Mouse (Mus musculus): ENCODE measurements at regions not wholly inside any gene's neighbourhood (a gene's known extent, or its start where the extent isn't known, plus 50 kb on each side); places are given as distances from the start of the nearest gene placed in this dataset.
"Not testable (repeated sequence)": the region's sequence is repeated elsewhere in the genome, so short reads cannot be mapped to it uniquely, and the experiment has no call there.

- ATAC-seq (replicated peaks; ENCODE audit: low FRiP score, low read depth) (no peak), DNase-seq (ENCODE audit: low spot score) (no peak)
These were observed 99.3 kb upstream of the Bmp2k start for GRCm38 (mm10) chr5:96898120-96898672.

GRCm38 (mm10) chr5:96898695-96899094 lies 98.8 kb upstream of the Bmp2k start:
- Histone ChIP-seq H3K4me1 (replicated peaks; ENCODE audit: insufficient read depth, low read length) (no peaks in the 10 kb centered on the region), H3K4me3 (replicated peaks; ENCODE audit: low read depth, low read length) (no peak overlapping the region), H3K9me3 (replicated peaks; ENCODE audit: low read length) (no peaks in the 10 kb centered on the region), H3K9ac (ENCODE audit: low read depth, low read length) (no peak overlapping the region), H3K36me3 (ENCODE audit: insufficient read depth, low read length) (no peaks in the 10 kb centered on the region), H3K27me3 (ENCODE audit: insufficient read depth, low read length) (no peaks in the 10 kb centered on the region), H3K27ac (no peak overlapping the region), H3K4me2 (ENCODE audit: low read length) (no peak overlapping the region)
- no peak for ATAC-seq (replicated peaks; ENCODE audit: low FRiP score, low read depth)
- DNase-seq (ENCODE audit: low spot score) = no peak
- WGBS = 70% methylated on average over 5 of the region's 5 CpGs
- no peak for TF ChIP-seq CTCF (IDR thresholded peaks at IDR 0.05; ENCODE audit: low read depth)

More at GRCm38 (mm10) chr5:96898120-96898672, 99.3 kb upstream of the Bmp2k start:
- Histone ChIP-seq H3K9me3 (replicated peaks; ENCODE audit: low read length) (no peaks in the 10 kb centered on the region), H3K4me1 (replicated peaks; ENCODE audit: insufficient read depth, low read length) (no peaks in the 10 kb centered on the region), H3K36me3 (ENCODE audit: insufficient read depth, low read length) (no peaks in the 10 kb centered on the region), H3K4me2 (ENCODE audit: low read length) (no peak overlapping the region), H3K4me3 (replicated peaks; ENCODE audit: low read depth, low read length) (no peak overlapping the region), H3K27me3 (ENCODE audit: insufficient read depth, low read length) (no peaks in the 10 kb centered on the region), H3K27ac (no peak overlapping the region), H3K9ac (ENCODE audit: low read depth, low read length) (no peak overlapping the region)
- 57% methylated on average over 8 of the region's 8 CpGs for WGBS
- TF ChIP-seq CTCF (IDR thresholded peaks at IDR 0.05; ENCODE audit: low read depth) = no peak

- Histone ChIP-seq H3K9me3 (replicated peaks; ENCODE audit: low read length) (no peaks in the 10 kb centered on the region), H3K27me3 (ENCODE audit: insufficient read depth, low read length) (no peaks in the 10 kb centered on the region), H3K4me1 (replicated peaks; ENCODE audit: insufficient read depth, low read length) (no peaks in the 10 kb centered on the region), H3K9ac (ENCODE audit: low read depth, low read length) (no peak overlapping the region), H3K27ac (no peak overlapping the region), H3K4me2 (ENCODE audit: low read length) (peak overlapping the region; percentile 44), H3K36me3 (ENCODE audit: insufficient read depth, low read length) (no peaks in the 10 kb centered on the region), H3K4me3 (replicated peaks; ENCODE audit: low read depth, low read length) (0 out of 2 replicates have a peak overlapping the region, but pooled peaks have one; percentile 2)
- DNase-seq (ENCODE audit: low spot score) (peak; percentile 47), ATAC-seq (replicated peaks; ENCODE audit: low FRiP score, low read depth) (no peak)
- no peak for TF ChIP-seq CTCF (IDR thresholded peaks at IDR 0.05; ENCODE audit: low read depth)
- WGBS = 35% methylated on average over 17 of the region's 17 CpGs
These were observed 91.8 kb upstream of the Bmp2k start for GRCm38 (mm10) chr5:96905572-96906271.

GRCm38 (mm10) chr5:96908371-96908770 lies 89.1 kb upstream of the Bmp2k start:
- DNase-seq (ENCODE audit: low spot score); H3K4me1 ChIP-seq (replicated peaks; ENCODE audit: insufficient read depth, low read length); H3K9me3 ChIP-seq (replicated peaks; ENCODE audit: low read length); H3K27me3 ChIP-seq (ENCODE audit: insufficient read depth, low read length); H3K27ac ChIP-seq; H3K4me3 ChIP-seq (replicated peaks; ENCODE audit: low read depth, low read length); H3K9ac ChIP-seq (ENCODE audit: low read depth, low read length); H3K36me3 ChIP-seq (ENCODE audit: insufficient read depth, low read length); ATAC-seq (replicated peaks; ENCODE audit: low FRiP score, low read depth); H3K4me2 ChIP-seq (ENCODE audit: low read length): not testable (repeated sequence)
- WGBS = 100% methylated on average over 2 of the region's 2 CpGs

GRCm38 (mm10) chr5:96909218-96909617 lies 88.3 kb upstream of the Bmp2k start:
- Histone ChIP-seq H3K9me3 (replicated peaks; ENCODE audit: low read length) (no peaks in the 10 kb centered on the region), H3K4me2 (ENCODE audit: low read length) (no peak overlapping the region), H3K9ac (ENCODE audit: low read depth, low read length) (no peak overlapping the region), H3K36me3 (ENCODE audit: insufficient read depth, low read length) (no peaks in the 10 kb centered on the region), H3K27ac (no peak overlapping the region), H3K4me3 (replicated peaks; ENCODE audit: low read depth, low read length) (no peak overlapping the region), H3K4me1 (replicated peaks; ENCODE audit: insufficient read depth, low read length) (no peaks in the 10 kb centered on the region), H3K27me3 (ENCODE audit: insufficient read depth, low read length) (no peaks in the 10 kb centered on the region)
- WGBS = 74% methylated on average over 6 of the region's 6 CpGs
- no peak for TF ChIP-seq CTCF (IDR thresholded peaks at IDR 0.05; ENCODE audit: low read depth)
- ATAC-seq (replicated peaks; ENCODE audit: low FRiP score, low read depth) = no peak
- DNase-seq (ENCODE audit: low spot score) = no peak

- no peak overlapping the region for H3K9ac ChIP-seq (ENCODE audit: low read depth, low read length)
- no peaks in the 10 kb centered on the region for H3K27me3 ChIP-seq (ENCODE audit: insufficient read depth, low read length)
- H3K4me2 ChIP-seq (ENCODE audit: low read length) = 0 out of 2 replicates have a peak overlapping the region, but pooled peaks have one; percentile 27
- ATAC-seq (replicated peaks; ENCODE audit: low FRiP score, low read depth) (peak; percentile 65; the same call in 1 of the 2 replicates), DNase-seq (ENCODE audit: low spot score) (peak; percentile 80)
- H3K36me3 ChIP-seq (ENCODE audit: insufficient read depth, low read length) = no peaks in the 10 kb centered on the region
- WGBS = 56% methylated on average over 13 of the region's 13 CpGs
- no peaks in the 10 kb centered on the region for H3K9me3 ChIP-seq (replicated peaks; ENCODE audit: low read length)
- H3K4me3 ChIP-seq (replicated peaks; ENCODE audit: low read depth, low read length) = no peak overlapping the region
- TF ChIP-seq CTCF (IDR thresholded peaks at IDR 0.05; ENCODE audit: low read depth) = no peak
- H3K4me1 ChIP-seq (replicated peaks; ENCODE audit: insufficient read depth, low read length) = no peaks in the 10 kb centered on the region
- peak overlapping the region; percentile 60 for H3K27ac ChIP-seq
These were observed 85.8 kb upstream of the Bmp2k start for GRCm38 (mm10) chr5:96911550-96912253.

Data from kidney, postnatal 0 days (tissue).